Mouse (Mus musculus) testis, adult 2 months (tissue): ENCODE results near the gene Arpin.

Experiments
- CTCF ChIP-seq: fragments of 200-500 bp; IDR thresholded peaks from 2 replicates; pipeline ENCODE4 v1.5.1; 2012; ENCODE audit warnings: low read depth, mild to moderate bottlenecking, inconsistent platforms, low read length, moderate library complexity; ENCODE audit not compliant: control insufficient read depth, insufficient read depth, insufficient replicate concordance
- POLR2A ChIP-seq: fragments of 200-500 bp; IDR thresholded peaks from 2 replicates; pipeline ENCODE4 v1.6.1; 2012; ENCODE audit warnings: low read depth, mild to moderate bottlenecking, inconsistent platforms, low read length, moderate library complexity; ENCODE audit not compliant: control insufficient read depth

- TF ChIP-seq POLR2A (no peak), CTCF (no peak)
Observed at GRCm38 (mm10) chr7:79928516-79929052, 6.6 kb downstream of the Arpin start.
